Mouse (Mus musculus): ENCODE data around the gene Mgme1.

Mgme1 gene

GRCm38 (mm10) chr2:144270507-144271420, at the start of gene Mgme1, which contains the start of gene Snx5:
Mgme1 (plus strand) TSS chr2:144270663.
Snx5 (minus strand) TSS chr2:144270906.
- WGBS: under 1% methylated on average over 93 of the region's 93 CpGs

GRCm38 (mm10) chr2:144224351-144224750, 46.1 kb upstream of the Mgme1 start:
- WGBS: 82% methylated on average over 12 of the region's 12 CpGs

GRCm38 (mm10) chr2:144226906-144227586, 43.4 kb upstream of the Mgme1 start:
- 96% methylated on average over 12 of the region's 12 CpGs for WGBS

- 78% methylated on average over 12 of the region's 12 CpGs for WGBS
These were observed 41.7 kb upstream of the Mgme1 start for GRCm38 (mm10) chr2:144228521-144229346.

GRCm38 (mm10) chr2:144229647-144230046, 40.8 kb upstream of the Mgme1 start:
- WGBS: 89% methylated on average over 14 of the region's 14 CpGs

GRCm38 (mm10) chr2:144230498-144230897, 40.0 kb upstream of the Mgme1 start:
- WGBS: 75% methylated on average over 7 of the region's 7 CpGs

GRCm38 (mm10) chr2:144231115-144231514, 39.3 kb upstream of the Mgme1 start:
- 80% methylated on average over 5 of the region's 5 CpGs for WGBS

GRCm38 (mm10) chr2:144233534-144233933, 36.9 kb upstream of the Mgme1 start:
- 73% methylated on average over 3 of the region's 3 CpGs for WGBS

GRCm38 (mm10) chr2:144235776-144236175, 34.7 kb upstream of the Mgme1 start:
- WGBS: 89% methylated on average over 3 of the region's 3 CpGs

GRCm38 (mm10) chr2:144236791-144237584, 33.5 kb upstream of the Mgme1 start:
- WGBS: 81% methylated on average over 9 of the region's 9 CpGs

- WGBS: 53% methylated on average over 6 of the region's 6 CpGs
These were observed 32.1 kb upstream of the Mgme1 start for GRCm38 (mm10) chr2:144238341-144238740.

GRCm38 (mm10) chr2:144239318-144239717, 31.1 kb upstream of the Mgme1 start:
- WGBS: 82% methylated on average over 2 of the region's 2 CpGs

- WGBS: 95% methylated on average over 3 of the region's 3 CpGs
These were observed 30.2 kb upstream of the Mgme1 start for GRCm38 (mm10) chr2:144240095-144240899.

GRCm38 (mm10) chr2:144245464-144245863, 25.0 kb upstream of the Mgme1 start:
- 65% methylated on average over 7 of the region's 7 CpGs for WGBS

GRCm38 (mm10) chr2:144246270-144246669, 24.2 kb upstream of the Mgme1 start:
- 83% methylated on average over 2 of the region's 2 CpGs for WGBS

GRCm38 (mm10) chr2:144247337-144247978, 23.0 kb upstream of the Mgme1 start:
- WGBS: 55% methylated on average over 5 of the region's 5 CpGs

- 56% methylated on average over 4 of the region's 4 CpGs for WGBS
These were observed 21.7 kb upstream of the Mgme1 start for GRCm38 (mm10) chr2:144248613-144249376.

GRCm38 (mm10) chr2:144262837-144263236, 7.6 kb upstream of the Mgme1 start:
- 96% methylated on average over 2 of the region's 2 CpGs for WGBS

Measured in cerebral cortex, adult 2 months (tissue).